In the genomic region with DNA sequence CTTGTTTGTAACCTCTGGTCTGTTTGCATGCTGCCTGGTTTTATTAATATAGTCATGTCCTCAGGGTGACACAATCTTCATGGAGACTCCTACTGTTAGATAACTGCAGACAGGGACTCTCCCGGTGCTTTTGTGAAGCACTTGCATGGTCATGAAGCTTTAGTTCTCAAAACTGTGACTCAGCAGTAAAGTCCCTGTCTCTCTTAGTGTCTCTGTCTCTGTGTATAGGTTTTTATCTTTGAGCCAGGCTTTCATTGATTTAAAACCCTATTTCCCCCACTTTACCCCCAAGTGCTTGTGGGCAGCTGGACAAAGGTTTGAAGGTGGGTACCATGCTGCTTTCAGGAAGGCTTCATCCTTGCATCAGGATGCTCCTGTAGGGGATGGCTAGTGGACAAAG, we compare ENCODE assay signal across 28 mouse cellular contexts. TPM values are rescaled to one million over a fixed set of nuclear protein-coding genes. Genes with fewer than 3 reads are reported as not detected.
A peak's percentile ranks its signal among the peaks of the same experiment; 100 is the strongest.
DNase-seq lines count a peak whose midpoint lies in the region; ATAC-seq and TF ChIP-seq lines count a peak whose summit lies in the region.
"Had no signal": no experiment of that assay in that cellular context is flagged by ENCODE, and none has a peak within 500 bp of the region (broad histone marks: within the 10 kb centered on the region; RNA-seq: fewer than 3 reads in every experiment).

No protein-coding gene starts in this region.

- no peak overlapping the region for H3K4me2 ChIP-seq in forebrain, embryonic 11.5 days (ENCODE audit: low read depth, low read length, severe bottlenecking)
- H3K4me2 ChIP-seq in forebrain, embryonic 12.5 days = no peak overlapping the region
- no peak overlapping the region for H3K4me2 ChIP-seq in midbrain, embryonic 14.5 days (ENCODE audit: low read length)
- H3K4me2 ChIP-seq: embryonic facial prominence, embryonic 12.5 days; embryonic facial prominence, embryonic 15.5 days; forebrain, embryonic 15.5 days; heart, embryonic 13.5 days; hindbrain, embryonic 14.5 days had no signal

- WGBS in forebrain, embryonic 11.5 days = 82% methylated on average over 1 of the region's 1 CpGs
- WGBS in forebrain, embryonic 12.5 days = 76% methylated on average over 1 of the region's 1 CpGs
- WGBS in midbrain, embryonic 10.5 days = 88% methylated on average over 1 of the region's 1 CpGs
- WGBS in midbrain, embryonic 14.5 days = 82% methylated on average over 1 of the region's 1 CpGs

- no peaks in the 10 kb centered on the region for H3K36me3 ChIP-seq in forebrain, embryonic 11.5 days (ENCODE audit: control insufficient read depth, insufficient read depth, low read length)
- H3K36me3 ChIP-seq in forebrain, embryonic 12.5 days (replicated peaks) = no peaks in the 10 kb centered on the region
- H3K36me3 ChIP-seq in midbrain, embryonic 10.5 days = no peaks in the 10 kb centered on the region
- no peaks in the 10 kb centered on the region for H3K36me3 ChIP-seq in midbrain, embryonic 14.5 days (ENCODE audit: control insufficient read depth, insufficient read depth, low read length)
- peaks cover 7% of the 10 kb centered on the region for H3K36me3 ChIP-seq in ES-E14 (ENCODE audit: control insufficient read depth, insufficient read depth, low read length, poor library complexity, severe bottlenecking)
- H3K36me3 ChIP-seq: embryonic facial prominence, embryonic 12.5 days; embryonic facial prominence, embryonic 15.5 days; forebrain, embryonic 15.5 days; heart, embryonic 10.5 days; heart, embryonic 13.5 days had no signal

- no peak overlapping the region for H3K4me3 ChIP-seq in forebrain, embryonic 11.5 days (ENCODE audit: low read depth, low read length)
- H3K4me3 ChIP-seq in forebrain, embryonic 12.5 days (replicated peaks) = no peak overlapping the region
- H3K4me3 ChIP-seq in midbrain, embryonic 10.5 days = no peak overlapping the region
- no peak overlapping the region for H3K4me3 ChIP-seq in midbrain, embryonic 14.5 days (replicated peaks; ENCODE audit: low read depth, low read length)
- H3K4me3 ChIP-seq in ES-E14 (ENCODE audit: insufficient read depth in 1 of 2, low read depth in 1 of 2, low read length in 2 of 2, poor library complexity in 1 of 2, severe bottlenecking in 1 of 2) = no peak overlapping the region
- H3K4me3 ChIP-seq: embryonic facial prominence, embryonic 12.5 days; embryonic facial prominence, embryonic 15.5 days; forebrain, embryonic 15.5 days; heart, adult 2 months; heart, embryonic 10.5 days; heart, embryonic 13.5 days had no signal

- no peaks in the 10 kb centered on the region for H3K27me3 ChIP-seq in forebrain, embryonic 11.5 days (ENCODE audit: control insufficient read depth, insufficient read depth, low read length)
- peaks cover 8% of the 10 kb centered on the region; the same call in 1 of the 2 replicates for H3K27me3 ChIP-seq in forebrain, embryonic 12.5 days
- H3K27me3 ChIP-seq in midbrain, embryonic 10.5 days (ENCODE audit: low read depth, poor library complexity, severe bottlenecking) = peaks cover 14% of the 10 kb centered on the region
- H3K27me3 ChIP-seq in midbrain, embryonic 14.5 days (ENCODE audit: control insufficient read depth, insufficient read depth, low read length) = peaks cover 5% of the 10 kb centered on the region; the same call in 1 of the 2 replicates
- H3K27me3 ChIP-seq: embryonic facial prominence, embryonic 15.5 days; forebrain, embryonic 15.5 days had no signal

- no peaks in the 10 kb centered on the region for H3K9me3 ChIP-seq in forebrain, embryonic 11.5 days (ENCODE audit: control insufficient read depth, low read length)
- H3K9me3 ChIP-seq in forebrain, embryonic 12.5 days = peaks cover 5% of the 10 kb centered on the region; the same call in 1 of the 2 replicates
- H3K9me3 ChIP-seq in midbrain, embryonic 10.5 days (replicated peaks) = 0 out of 2 replicates have a peak, but pooled peaks cover 2% of the 10 kb centered on the region
- H3K9me3 ChIP-seq in midbrain, embryonic 14.5 days (ENCODE audit: control insufficient read depth, low read length) = no peaks in the 10 kb centered on the region
- no peaks in the 10 kb centered on the region for H3K9me3 ChIP-seq in ES-E14 (ENCODE audit: control insufficient read depth, insufficient read depth, low read depth, low read length)
- H3K9me3 ChIP-seq: embryonic facial prominence, embryonic 12.5 days; embryonic facial prominence, embryonic 15.5 days; forebrain, embryonic 15.5 days had no signal

- peaks cover 3% of the 10 kb centered on the region; the same call in 1 of the 2 replicates for H3K4me1 ChIP-seq in forebrain, embryonic 11.5 days (replicated peaks; ENCODE audit: control insufficient read depth, insufficient read depth, low read length)
- peaks cover 9% of the 10 kb centered on the region for H3K4me1 ChIP-seq in forebrain, embryonic 12.5 days
- H3K4me1 ChIP-seq in midbrain, embryonic 10.5 days = peaks cover 9% of the 10 kb centered on the region
- 0 out of 2 replicates have a peak, but pooled peaks cover 6% of the 10 kb centered on the region for H3K4me1 ChIP-seq in midbrain, embryonic 14.5 days (ENCODE audit: control insufficient read depth, insufficient read depth, low read length)
- H3K4me1 ChIP-seq in ES-E14 (ENCODE audit: control insufficient read depth in 2 of 2, insufficient read depth in 2 of 2, low read length in 2 of 2, poor library complexity in 1 of 2) = peaks cover 5 to 12% of the 10 kb centered on the region in 2 experiments

- in situ Hi-C loops in ES-E14 (cut with MboI; ENCODE audit: low sequenced_read_pairs in 2 of 2, unreplicated experiment in 2 of 2) = loop anchor here (5.0 kb wide), 1 partner anchor 458 kb away; no protein-coding TSS in a partner anchor

- peak; percentile 41 for DNase-seq in forebrain, embryonic 11.5 days (ENCODE audit: low spot score)
- DNase-seq in midbrain, embryonic 10.5 days (ENCODE audit: low spot score) = peak; percentile 3
- DNase-seq in midbrain, embryonic 14.5 days = no peak
- no peak for DNase-seq in ES-E14 (ENCODE audit: low read depth, low spot score)
- no peak for DNase-seq in heart, adult 18-20 months
- no peak for DNase-seq in natural killer cell, adult 2 months (ENCODE audit: low spot score in 2 of 2)
- DNase-seq: adrenal gland, adult 8-10 months; adrenal gland, postnatal 25 days; B cell, adult 2 months; cerebellum, adult 11-12 months; cerebellum, adult 8-10 months; cerebellum, postnatal 10 days; cerebellum, postnatal 36 days; gastrocnemius, postnatal 25 days; heart, adult 2 months; heart, postnatal 14 days; heart, postnatal 4 days had no signal

- no peak overlapping the region for H3K9ac ChIP-seq in forebrain, embryonic 11.5 days (ENCODE audit: low read length)
- H3K9ac ChIP-seq in forebrain, embryonic 12.5 days = no peak overlapping the region
- no peak overlapping the region for H3K9ac ChIP-seq in midbrain, embryonic 14.5 days (replicated peaks; ENCODE audit: low read length)
- H3K9ac ChIP-seq in ES-E14 (ENCODE audit: insufficient read depth, low read depth, low read length, poor library complexity, severe bottlenecking) = peak overlapping the region; percentile 30; the same call in 1 of the 2 replicates
- H3K9ac ChIP-seq: embryonic facial prominence, embryonic 12.5 days; embryonic facial prominence, embryonic 15.5 days; forebrain, embryonic 15.5 days; heart, embryonic 13.5 days; hindbrain, embryonic 14.5 days had no signal

- no peak overlapping the region for H3K27ac ChIP-seq in forebrain, embryonic 11.5 days (ENCODE audit: low read depth, low read length)
- H3K27ac ChIP-seq in forebrain, embryonic 12.5 days = no peak overlapping the region
- H3K27ac ChIP-seq in midbrain, embryonic 10.5 days (replicated peaks) = no peak overlapping the region
- H3K27ac ChIP-seq in midbrain, embryonic 14.5 days (replicated peaks; ENCODE audit: low read depth, low read length) = no peak overlapping the region
- H3K27ac ChIP-seq in ES-E14 (ENCODE audit: insufficient read depth, low read depth, low read length, poor library complexity, severe bottlenecking) = peak overlapping the region; percentile 93
- H3K27ac ChIP-seq: embryonic facial prominence, embryonic 12.5 days; embryonic facial prominence, embryonic 15.5 days; forebrain, embryonic 15.5 days; heart, adult 2 months; heart, embryonic 10.5 days; heart, embryonic 13.5 days; hindbrain, embryonic 14.5 days; hindbrain, postnatal 0 days had no signal

- ATAC-seq in forebrain, embryonic 11.5 days (replicated peaks; ENCODE audit: low FRiP score) = no peak
- no peak for ATAC-seq in forebrain, embryonic 12.5 days (ENCODE audit: low FRiP score)
- no peak for ATAC-seq in midbrain, embryonic 14.5 days (ENCODE audit: low FRiP score, low TSS enrichment)
- ATAC-seq: activated CD4-positive, CD25-positive, alpha-beta regulatory T cell, adult 4 months; forebrain, embryonic 15.5 days; hindbrain, postnatal 0 days; inflammation-experienced regulatory T-cells, adult 6 months; intestine, embryonic 16.5 days had no signal

TF ChIP-seq in ES-E14, 5 proteins besides CTCF, POLR2A, EP300 and RAD21 (continues in another document):
- TF ChIP-seq CHD2 (IDR thresholded peaks at IDR 0.05; ENCODE audit: low read depth, low read length) (no peak), HCFC1 (IDR thresholded peaks at IDR 0.05; ENCODE audit: borderline replicate concordance, insufficient read depth, low read length) (no peak), ZNF384 (IDR thresholded peaks at IDR 0.05; ENCODE audit: low read depth, low read length) (no peak)

RNA-seq across cellular contexts. Expression of a gene that starts 19.8 kb away (rescaled TPM):
- 21.3 and 23.2 TPM in 2 replicates for polyA plus RNA-seq in forebrain, embryonic 11.5 days (2014; fragmentation: Nextera tagmentation; extraction: Ambion mirVana)
- 38.4 and 38.9 TPM in 2 replicates for polyA plus RNA-seq in forebrain, embryonic 12.5 days (2016; fragmentation: Nextera tagmentation; extraction: Ambion mirVana)
- 17.7 and 25.4 TPM in 2 replicates for polyA plus RNA-seq in midbrain, embryonic 10.5 days (2016; fragmentation: Nextera tagmentation; extraction: Ambion mirVana)
- polyA plus RNA-seq in midbrain, embryonic 14.5 days (2014; fragmentation: Nextera tagmentation; extraction: Ambion mirVana) = 66.5 and 74.6 TPM in 2 replicates
- total RNA-seq in ES-E14 (2012; rRNA removed) = 21.9 and 45.1 TPM in 2 replicates
- total RNA-seq in heart, adult 18-20 months (2021) = 1 to 10 TPM in 1 of 2 experiments, under 1 TPM in 1; 0.79 to 2.4 TPM
- total RNA-seq: gastrocnemius, postnatal 25 days had no signal

RNA-seq across cellular contexts. Expression of a gene that starts 43.7 kb away (rescaled TPM):
- polyA plus RNA-seq in forebrain, embryonic 11.5 days (2014; fragmentation: Nextera tagmentation; extraction: Ambion mirVana) = 0.51 and 0.64 TPM in 2 replicates
- 0.36 and 0.72 TPM in 2 replicates for polyA plus RNA-seq in forebrain, embryonic 12.5 days (2016; fragmentation: Nextera tagmentation; extraction: Ambion mirVana)
- polyA plus RNA-seq in midbrain, embryonic 10.5 days (2016; fragmentation: Nextera tagmentation; extraction: Ambion mirVana) = 0.67 and 0.89 TPM in 2 replicates
- 0.11 and 0.20 TPM in 2 replicates for polyA plus RNA-seq in midbrain, embryonic 14.5 days (2014; fragmentation: Nextera tagmentation; extraction: Ambion mirVana)
- total RNA-seq in ES-E14 (2012; rRNA removed) = 1.1 and 1.3 TPM in 2 replicates
- total RNA-seq in heart, adult 18-20 months (2021) = 1 to 10 TPM; 4.9 to 5.9 TPM

RNA-seq across cellular contexts. Expression of a gene that starts 56.3 kb away (rescaled TPM):
- polyA plus RNA-seq in forebrain, embryonic 11.5 days (2014; fragmentation: Nextera tagmentation; extraction: Ambion mirVana) = not detected in 2 replicates
- polyA plus RNA-seq in forebrain, embryonic 12.5 days (2016; fragmentation: Nextera tagmentation; extraction: Ambion mirVana) = not detected in 2 replicates
- polyA plus RNA-seq in midbrain, embryonic 10.5 days (2016; fragmentation: Nextera tagmentation; extraction: Ambion mirVana) = 0.30 and 0.37 TPM in 2 replicates
- 0.89 TPM in 1 of 2 replicates, not detected in the other for polyA plus RNA-seq in midbrain, embryonic 14.5 days (2014; fragmentation: Nextera tagmentation; extraction: Ambion mirVana)
- total RNA-seq in ES-E14 (2012; rRNA removed) = 3.0 and 5.1 TPM in 2 replicates
- 1 to 10 TPM; 1.3 to 1.6 TPM for total RNA-seq in heart, adult 18-20 months (2021)
- total RNA-seq: hindbrain, postnatal 0 days had no signal
- polyA plus RNA-seq: forebrain, embryonic 15.5 days had no signal

Comparison
In these comparisons a context has a peak if more than half of its experiments do, and no peak if none do; other contexts are left out.
1. DNase-seq: peak in forebrain, embryonic 11.5 days (single experiment) and midbrain, embryonic 10.5 days (single experiment); none in midbrain, embryonic 14.5 days (single experiment), ES-E14 (single experiment), heart, adult 18-20 months (0 of 2) and natural killer cell, adult 2 months (0 of 2).